Mouse (Mus musculus): ENCODE data around the gene Appbp2. TPM values are rescaled to one million over a fixed set of nuclear protein-coding genes. Genes with fewer than 3 reads are reported as not detected.

Gene Appbp2
- polyA plus RNA-seq, 1 experiment from 2014 or later, result 17.5 TPM

GRCm38 (mm10) chr11:85253006-85253405 is 18.1 kb upstream of the Appbp2 start:
- no peak for ATAC-seq
- H3K4me1 ChIP-seq (replicated peaks; ENCODE audit: control insufficient read depth, insufficient read depth, low read length), result no peaks in the 10 kb centered on the region
- H3K27ac ChIP-seq (ENCODE audit: low read depth, low read length), result no peak overlapping the region
- no peaks in the 10 kb centered on the region for H3K9me3 ChIP-seq (ENCODE audit: control insufficient read depth)
- no peaks in the 10 kb centered on the region for H3K36me3 ChIP-seq (ENCODE audit: control insufficient read depth, insufficient read depth)
- WGBS, result 53% methylated on average over 5 of the region's 5 CpGs
- H3K4me3 ChIP-seq (ENCODE audit: low read depth, low read length), result no peak overlapping the region
- H3K9ac ChIP-seq (ENCODE audit: low read depth, low read length), result no peak overlapping the region
- H3K27me3 ChIP-seq (replicated peaks; ENCODE audit: control insufficient read depth, insufficient read depth, low read length), result no peaks in the 10 kb centered on the region
- H3K4me2 ChIP-seq (replicated peaks; ENCODE audit: low read depth), result no peak overlapping the region
- TF ChIP-seq CTCF (IDR thresholded peaks at IDR 0.05; ENCODE audit: low read depth), result no peak

GRCm38 (mm10) chr11:85251955-85252354 is 17.0 kb upstream of the Appbp2 start:
- no peak for ATAC-seq
- Histone ChIP-seq H3K36me3 (ENCODE audit: control insufficient read depth, insufficient read depth) (no peaks in the 10 kb centered on the region), H3K4me2 (replicated peaks; ENCODE audit: low read depth) (no peak overlapping the region), H3K27ac (ENCODE audit: low read depth, low read length) (no peak overlapping the region), H3K27me3 (replicated peaks; ENCODE audit: control insufficient read depth, insufficient read depth, low read length) (no peaks in the 10 kb centered on the region), H3K4me1 (replicated peaks; ENCODE audit: control insufficient read depth, insufficient read depth, low read length) (no peaks in the 10 kb centered on the region), H3K9me3 (ENCODE audit: control insufficient read depth) (no peaks in the 10 kb centered on the region), H3K9ac (ENCODE audit: low read depth, low read length) (no peak overlapping the region), H3K4me3 (ENCODE audit: low read depth, low read length) (no peak overlapping the region)
- 91% methylated on average over 5 of the region's 5 CpGs for WGBS
- no peak for TF ChIP-seq CTCF (IDR thresholded peaks at IDR 0.05; ENCODE audit: low read depth)

- peak; percentile 75 for ATAC-seq
Measured at GRCm38 (mm10) chr11:85250467-85250866, 15.5 kb upstream of the Appbp2 start.

GRCm38 (mm10) chr11:85249338-85249737 is 14.4 kb upstream of the Appbp2 start:
- no peak for TF ChIP-seq CTCF (IDR thresholded peaks at IDR 0.05; ENCODE audit: low read depth)
- H3K27ac ChIP-seq (ENCODE audit: low read depth, low read length), result no peak overlapping the region
- no peaks in the 10 kb centered on the region for H3K4me1 ChIP-seq (replicated peaks; ENCODE audit: control insufficient read depth, insufficient read depth, low read length)
- 80% methylated on average over 3 of the region's 3 CpGs for WGBS
- H3K27me3 ChIP-seq (replicated peaks; ENCODE audit: control insufficient read depth, insufficient read depth, low read length), result no peaks in the 10 kb centered on the region
- H3K9ac ChIP-seq (ENCODE audit: low read depth, low read length), result no peak overlapping the region
- no peaks in the 10 kb centered on the region for H3K9me3 ChIP-seq (ENCODE audit: control insufficient read depth)
- H3K36me3 ChIP-seq (ENCODE audit: control insufficient read depth, insufficient read depth), result no peaks in the 10 kb centered on the region
- ATAC-seq, result no peak
- no peak overlapping the region for H3K4me2 ChIP-seq (replicated peaks; ENCODE audit: low read depth)
- no peak overlapping the region for H3K4me3 ChIP-seq (ENCODE audit: low read depth, low read length)

More at GRCm38 (mm10) chr11:85250467-85250866, 15.5 kb upstream of the Appbp2 start:
- no peak for TF ChIP-seq CTCF (IDR thresholded peaks at IDR 0.05; ENCODE audit: low read depth)
- WGBS, result 33% methylated on average over 3 of the region's 3 CpGs
- H3K4me1 ChIP-seq (replicated peaks; ENCODE audit: control insufficient read depth, insufficient read depth, low read length), result no peaks in the 10 kb centered on the region
- no peak overlapping the region for H3K4me2 ChIP-seq (replicated peaks; ENCODE audit: low read depth)
- H3K36me3 ChIP-seq (ENCODE audit: control insufficient read depth, insufficient read depth), result no peaks in the 10 kb centered on the region
- H3K4me3 ChIP-seq (ENCODE audit: low read depth, low read length), result no peak overlapping the region
- no peak overlapping the region for H3K27ac ChIP-seq (ENCODE audit: low read depth, low read length)
- H3K27me3 ChIP-seq (replicated peaks; ENCODE audit: control insufficient read depth, insufficient read depth, low read length), result no peaks in the 10 kb centered on the region
- no peaks in the 10 kb centered on the region for H3K9me3 ChIP-seq (ENCODE audit: control insufficient read depth)
- H3K9ac ChIP-seq (ENCODE audit: low read depth, low read length), result no peak overlapping the region

- Histone ChIP-seq H3K27me3 (replicated peaks; ENCODE audit: control insufficient read depth, insufficient read depth, low read length) (no peaks in the 10 kb centered on the region), H3K27ac (ENCODE audit: low read depth, low read length) (no peak overlapping the region)
Measured at GRCm38 (mm10) chr11:85248151-85248550, 13.2 kb upstream of the Appbp2 start.

GRCm38 (mm10) chr11:85241226-85241625 is 6.3 kb upstream of the Appbp2 start:
- no peak overlapping the region for H3K4me2 ChIP-seq (replicated peaks; ENCODE audit: low read depth)
- ATAC-seq, result no peak
- no peaks in the 10 kb centered on the region for H3K9me3 ChIP-seq (ENCODE audit: control insufficient read depth)
- no peak overlapping the region for H3K4me3 ChIP-seq (ENCODE audit: low read depth, low read length)
- H3K27me3 ChIP-seq (replicated peaks; ENCODE audit: control insufficient read depth, insufficient read depth, low read length), result no peaks in the 10 kb centered on the region
- TF ChIP-seq CTCF (IDR thresholded peaks at IDR 0.05; ENCODE audit: low read depth), result no peak
- no peak overlapping the region for H3K27ac ChIP-seq (ENCODE audit: low read depth, low read length)
- WGBS, result 74% methylated on average over 8 of the region's 8 CpGs
- H3K4me1 ChIP-seq (replicated peaks; ENCODE audit: control insufficient read depth, insufficient read depth, low read length), result no peaks in the 10 kb centered on the region
- no peak overlapping the region for H3K9ac ChIP-seq (ENCODE audit: low read depth, low read length)
- no peaks in the 10 kb centered on the region for H3K36me3 ChIP-seq (ENCODE audit: control insufficient read depth, insufficient read depth)

More at GRCm38 (mm10) chr11:85248151-85248550, 13.2 kb upstream of the Appbp2 start:
- H3K9ac ChIP-seq (ENCODE audit: low read depth, low read length), result no peak overlapping the region
- H3K4me3 ChIP-seq (ENCODE audit: low read depth, low read length), result no peak overlapping the region
- H3K4me1 ChIP-seq (replicated peaks; ENCODE audit: control insufficient read depth, insufficient read depth, low read length), result no peaks in the 10 kb centered on the region
- WGBS, result 91% methylated on average over 2 of the region's 2 CpGs
- no peak for TF ChIP-seq CTCF (IDR thresholded peaks at IDR 0.05; ENCODE audit: low read depth)
- H3K36me3 ChIP-seq (ENCODE audit: control insufficient read depth, insufficient read depth), result no peaks in the 10 kb centered on the region
- no peak for ATAC-seq
- no peaks in the 10 kb centered on the region for H3K9me3 ChIP-seq (ENCODE audit: control insufficient read depth)
- H3K4me2 ChIP-seq (replicated peaks; ENCODE audit: low read depth), result no peak overlapping the region

- no peak for TF ChIP-seq CTCF (IDR thresholded peaks at IDR 0.05; ENCODE audit: low read depth)
- no peaks in the 10 kb centered on the region for H3K36me3 ChIP-seq (ENCODE audit: control insufficient read depth, insufficient read depth)
- 79% methylated on average over 3 of the region's 3 CpGs for WGBS
Measured at GRCm38 (mm10) chr11:85240211-85240610, 5.3 kb upstream of the Appbp2 start.

More at GRCm38 (mm10) chr11:85240211-85240610, 5.3 kb upstream of the Appbp2 start:
- no peak for ATAC-seq
- no peak overlapping the region for H3K4me2 ChIP-seq (replicated peaks; ENCODE audit: low read depth)
- no peaks in the 10 kb centered on the region for H3K9me3 ChIP-seq (ENCODE audit: control insufficient read depth)
- no peaks in the 10 kb centered on the region for H3K27me3 ChIP-seq (replicated peaks; ENCODE audit: control insufficient read depth, insufficient read depth, low read length)
- no peaks in the 10 kb centered on the region; the same call in 1 of the 2 replicates for H3K4me1 ChIP-seq (replicated peaks; ENCODE audit: control insufficient read depth, insufficient read depth, low read length)
- no peak overlapping the region for H3K27ac ChIP-seq (ENCODE audit: low read depth, low read length)
- H3K9ac ChIP-seq (ENCODE audit: low read depth, low read length), result no peak overlapping the region
- H3K4me3 ChIP-seq (ENCODE audit: low read depth, low read length), result no peak overlapping the region

Measured in intestine, postnatal 0 days (tissue).